Mouse (Mus musculus) limb, embryonic 14.5 days (tissue): ENCODE results near the gene Tceanc. TPM values are rescaled to one million over a fixed set of nuclear protein-coding genes. Genes with fewer than 3 reads are reported as not detected.
"Not testable (repeated sequence)": the region's sequence is repeated elsewhere in the genome, so short reads cannot be mapped to it uniquely, and the experiment has no call there.

Source experiments
- ATAC-seq: fragments of 200-750 bp; cut with Nextera tagmentation; 2 replicates; pipeline ENCODE4 v1.8.0; 2017; ENCODE audit warnings: low read depth, moderate number of reproducible peaks, moderate TSS enrichment; ENCODE audit not compliant: low FRiP score
- DNase-seq: peaks from one replicate; pipeline ENCODE4 v3.0.0-alpha.2; 2015; ENCODE audit warnings: low spot score
- H3K27ac ChIP-seq: fragments of 300-500 bp; sonication (generic); replicated peaks from 2 replicates; pipeline ENCODE4 v1.5.1; 2014; ENCODE audit warnings: low read depth, mild to moderate bottlenecking, low read length, moderate library complexity, mixed read lengths
- H3K27me3 ChIP-seq: fragments of 300-500 bp; sonication (generic); 2 replicates; pipeline ENCODE4 v1.6.1; 2014; ENCODE audit warnings: low read length, mixed read lengths; ENCODE audit not compliant: control insufficient read depth, insufficient read depth
- H3K36me3 ChIP-seq: fragments of 300-500 bp; sonication (generic); 2 replicates; pipeline ENCODE4 v1.6.1; 2014; ENCODE audit warnings: mild to moderate bottlenecking, low read length, moderate library complexity, mixed read lengths; ENCODE audit not compliant: control insufficient read depth, insufficient read depth
- H3K4me1 ChIP-seq: fragments of 300-500 bp; sonication (generic); 2 replicates; pipeline ENCODE4 v1.6.1; 2014; ENCODE audit warnings: antibody characterized with exemption, low read length, mixed read lengths; ENCODE audit not compliant: control insufficient read depth, insufficient read depth
- H3K4me2 ChIP-seq: fragments of 300-500 bp; sonication (generic); replicated peaks from 2 replicates; pipeline ENCODE4 v1.6.1; 2014; ENCODE audit warnings: low read depth, mild to moderate bottlenecking, low read length, moderate library complexity; ENCODE audit not compliant: severe bottlenecking
- H3K4me3 ChIP-seq: fragments of 300-500 bp; sonication (generic); replicated peaks from 2 replicates; pipeline ENCODE4 v1.5.1; 2014; ENCODE audit warnings: low read length
- H3K9ac ChIP-seq: fragments of 300-500 bp; sonication (generic); 2 replicates; pipeline ENCODE4 v1.6.1; 2014; ENCODE audit warnings: mild to moderate bottlenecking, low read depth, low read length, moderate library complexity; ENCODE audit not compliant: severe bottlenecking
- H3K9me3 ChIP-seq: fragments of 300-500 bp; sonication (generic); 2 replicates; pipeline ENCODE4 v1.6.1; 2016; ENCODE audit warnings: low read length; ENCODE audit not compliant: control insufficient read depth
- POLR2A ChIP-seq: fragments of 200-500 bp; IDR thresholded peaks from 2 replicates; pipeline ENCODE4 v1.8.0; 2012; ENCODE audit warnings: inconsistent platforms, mild to moderate bottlenecking, moderate library complexity, borderline replicate concordance; ENCODE audit not compliant: insufficient read depth, insufficient read length; ENCODE audit errors: extremely low read depth
- WGBS: fragments of 180-500 bp; shearing (Covaris S2); extraction: QIAGEN DNeasy Blood & Tissue Kit; methylation state at CpG from one replicate; pipeline ENCODE4 v1.1.7; 2014; 5-methylcytosine and 5-hydroxymethylcytosine counted together
- polyA plus RNA-seq, 2 experiments: library from polyadenylated mRNA; depleted of rRNA in 1 of 2; stranded (reverse) in 1 of 2; unstranded in 1 of 2; fragments of >200 nt; fragmentation: Nextera tagmentation in 1 of 2; extraction: Ambion mirVana in 1 of 2; gene quantifications; 2 replicates each; pipeline versions ENCODE4 v1.2.1 to v1.2.3; 2012 to 2014

Tceanc gene
- polyA plus RNA-seq, 2 experiments = 3.9 to 7.3 TPM

DNA sequence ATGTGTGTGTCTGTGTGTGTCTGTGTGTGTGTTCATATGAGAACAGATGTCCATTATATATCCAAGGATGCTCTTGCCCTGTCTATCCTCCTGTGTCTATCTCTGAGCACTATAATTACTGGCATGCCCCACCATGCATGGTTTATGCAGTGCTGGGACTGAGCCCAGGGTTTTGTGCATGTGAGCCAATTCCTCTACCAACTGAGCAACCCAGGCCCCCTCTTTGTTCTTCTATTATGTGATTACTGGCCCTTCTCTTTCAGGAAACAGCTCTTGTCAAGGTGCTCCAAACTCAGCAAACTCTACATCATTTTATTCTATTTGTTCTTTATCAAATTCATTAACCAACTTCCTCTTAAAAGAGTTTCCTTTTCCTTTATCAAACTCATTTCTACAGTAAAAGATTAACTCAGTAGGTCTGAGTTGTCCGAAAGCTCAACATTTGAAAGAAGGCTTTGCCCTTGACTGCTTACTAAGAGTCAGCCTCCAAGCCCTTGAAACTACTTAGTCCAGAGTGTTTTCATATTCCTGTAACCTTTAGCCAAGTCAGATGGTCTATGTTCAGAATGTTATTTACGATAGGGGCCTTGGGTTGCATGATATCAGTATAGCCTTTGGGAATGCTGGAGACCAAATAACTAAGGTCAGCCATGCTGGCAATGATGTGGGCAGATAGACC, 7.4 kb upstream of the Tceanc start:
- Histone ChIP-seq H3K27ac (no peak overlapping the region), H3K4me1 (no peaks in the 10 kb centered on the region), H3K4me2 (no peak overlapping the region), H3K36me3 (no peaks in the 10 kb centered on the region), H3K4me3 (no peak overlapping the region), H3K9me3 (no peaks in the 10 kb centered on the region), H3K9ac (no peak overlapping the region), H3K27me3 (no peaks in the 10 kb centered on the region)
- 90% methylated on average over 2 of the region's 2 CpGs for WGBS
- ATAC-seq (no peak), DNase-seq (no peak)
- no peak for TF ChIP-seq POLR2A

DNA sequence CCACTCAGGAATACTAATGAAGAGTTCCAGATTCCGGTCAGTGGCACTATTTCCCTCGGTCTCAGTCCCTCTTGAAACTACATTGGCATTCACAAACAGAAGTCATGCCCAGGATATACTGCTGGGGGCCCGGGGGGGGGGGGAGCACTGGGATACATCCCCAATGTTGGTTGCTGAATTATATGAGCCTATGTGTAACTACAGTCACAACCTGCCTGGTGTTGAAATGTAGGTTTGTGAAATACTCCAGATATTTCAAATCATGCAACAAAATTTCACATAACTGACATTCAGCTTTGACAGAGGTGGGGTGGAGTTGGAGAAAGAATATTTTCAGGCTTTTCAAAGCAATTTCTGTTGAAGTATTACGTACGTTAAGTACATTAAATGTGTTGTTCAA, 2.4 kb upstream of the Tceanc start:
- DNase-seq (no peak), ATAC-seq (no peak)
- Histone ChIP-seq H3K4me3 (no peak overlapping the region), H3K27me3 (no peaks in the 10 kb centered on the region), H3K27ac (no peak overlapping the region), H3K9ac (no peak overlapping the region), H3K36me3 (no peaks in the 10 kb centered on the region), H3K9me3 (no peaks in the 10 kb centered on the region), H3K4me2 (no peak overlapping the region), H3K4me1 (no peaks in the 10 kb centered on the region)
- 82% methylated on average over 5 of the region's 5 CpGs for WGBS
- TF ChIP-seq POLR2A = no peak

DNA sequence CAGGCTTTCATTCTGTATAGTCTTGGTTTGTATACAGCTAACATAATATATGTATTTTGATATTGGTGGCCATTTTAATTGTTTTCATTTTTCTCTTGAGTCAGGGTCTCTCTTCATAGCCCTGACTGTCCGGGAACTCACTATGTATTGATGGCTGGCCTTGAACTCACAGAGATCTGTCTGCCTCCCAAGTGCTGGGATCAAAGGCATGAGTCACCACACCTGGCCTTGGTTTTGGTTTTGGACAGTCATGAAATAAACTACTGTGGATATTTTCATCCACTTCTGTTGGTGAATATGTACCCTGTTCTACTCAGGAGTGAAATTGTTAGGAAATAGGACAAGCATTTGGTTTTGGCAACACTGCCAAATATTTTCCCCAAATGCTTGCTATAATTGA, 1.7 kb downstream of the Tceanc start:
- WGBS = 100% methylated on average over 1 of the region's 1 CpGs
- ATAC-seq = no peak

GRCm38 (mm10) chrX:166515923-166516322, 2.4 kb downstream of the Tceanc start:
- no peak for DNase-seq
- 90% methylated on average over 3 of the region's 3 CpGs for WGBS
- H3K9ac ChIP-seq = no peak overlapping the region
- H3K4me2 ChIP-seq = no peak overlapping the region
- H3K36me3 ChIP-seq = no peaks in the 10 kb centered on the region
- H3K9me3 ChIP-seq = no peaks in the 10 kb centered on the region
- H3K27me3 ChIP-seq = no peaks in the 10 kb centered on the region
- no peak overlapping the region for H3K4me3 ChIP-seq
- no peaks in the 10 kb centered on the region for H3K4me1 ChIP-seq
- no peak overlapping the region for H3K27ac ChIP-seq
- TF ChIP-seq POLR2A = no peak
- ATAC-seq = no peak

More for the DNA sequence above, 1.7 kb downstream of the Tceanc start:
- H3K9me3 ChIP-seq = no peaks in the 10 kb centered on the region
- H3K9ac ChIP-seq = no peak overlapping the region
- no peaks in the 10 kb centered on the region for H3K4me1 ChIP-seq
- H3K27ac ChIP-seq = no peak overlapping the region
- no peaks in the 10 kb centered on the region for H3K36me3 ChIP-seq
- TF ChIP-seq POLR2A = no peak
- no peak overlapping the region for H3K4me3 ChIP-seq
- no peaks in the 10 kb centered on the region for H3K27me3 ChIP-seq
- DNase-seq = no peak
- no peak overlapping the region for H3K4me2 ChIP-seq

- H3K27me3 ChIP-seq, ATAC-seq, H3K27ac ChIP-seq, H3K9me3 ChIP-seq, H3K9ac ChIP-seq, H3K36me3 ChIP-seq, H3K4me1 ChIP-seq, H3K4me3 ChIP-seq: not testable (repeated sequence)
- 30% methylated on average over 12 of the region's 12 CpGs for WGBS
- peak; percentile 8 for DNase-seq
- H3K4me2 ChIP-seq = 0 out of 2 replicates have a peak overlapping the region, but pooled peaks have one; percentile 16
These were observed 4.3 kb downstream of the Tceanc start for GRCm38 (mm10) chrX:166514035-166514434.

DNA sequence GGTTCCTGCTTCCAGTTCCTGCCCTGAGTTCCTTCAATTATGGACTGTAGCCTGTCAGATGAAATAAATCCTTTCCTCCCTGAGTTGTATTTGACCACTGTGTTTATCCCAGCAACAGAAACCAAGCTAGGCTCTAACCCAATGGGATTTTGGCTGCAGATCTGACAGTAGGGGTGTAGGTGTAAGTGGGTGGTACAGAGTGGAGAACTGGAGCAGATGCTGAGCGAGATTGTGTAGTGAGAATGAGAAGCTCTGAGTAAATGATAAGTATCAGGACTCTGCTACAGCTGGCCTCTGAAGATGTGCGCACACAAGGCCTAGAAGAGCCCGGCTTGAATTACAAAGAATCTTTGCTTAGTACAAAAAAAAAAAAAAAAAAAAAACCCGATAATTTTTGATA, 6.3 kb downstream of the Tceanc start:
- Histone ChIP-seq H3K27me3 (no peaks in the 10 kb centered on the region), H3K4me1 (no peaks in the 10 kb centered on the region), H3K27ac (no peak overlapping the region), H3K9ac (no peak overlapping the region), H3K36me3 (no peaks in the 10 kb centered on the region), H3K4me3 (no peak overlapping the region), H3K9me3 (no peaks in the 10 kb centered on the region), H3K4me2 (no peak overlapping the region)
- no peak for TF ChIP-seq POLR2A
- no peak for ATAC-seq
- 90% methylated on average over 4 of the region's 4 CpGs for WGBS
- DNase-seq = no peak
